In genomic region chr6:52185834-52186233, GRCm38 (mm10) we compare ENCODE assay signal across 21 mouse cellular contexts. TPM values are rescaled to one million over a fixed set of nuclear protein-coding genes. Genes with fewer than 3 reads are reported as not detected.
DNase-seq lines count a peak whose midpoint lies in the region; ATAC-seq and TF ChIP-seq lines count a peak whose summit lies in the region.
"Had no signal": no experiment of that assay in that cellular context is flagged by ENCODE, and none has a peak within 500 bp of the region (broad histone marks: within the 10 kb centered on the region; RNA-seq: fewer than 3 reads in every experiment).

No protein-coding gene starts in this region.

- 36% methylated on average over 3 of the region's 3 CpGs for WGBS in lung, postnatal 0 days
- 55% methylated on average over 3 of the region's 3 CpGs for WGBS in intestine, postnatal 0 days
- 45% methylated on average over 3 of the region's 3 CpGs for WGBS in stomach, postnatal 0 days

- TF ChIP-seq CTCF in lung, postnatal 0 days (IDR thresholded peaks at IDR 0.05) = no peak
- TF ChIP-seq CTCF in intestine, postnatal 0 days (IDR thresholded peaks at IDR 0.05; ENCODE audit: low read depth) = no peak
- no peak for TF ChIP-seq CTCF in stomach, postnatal 0 days (IDR thresholded peaks at IDR 0.05; ENCODE audit: low read depth)

- DNase-seq in lung, postnatal 0 days (ENCODE audit: low spot score) = no peak
- no peak for DNase-seq in lung, postnatal 10 days
- DNase-seq in kidney, postnatal 10 days = peak; percentile 37
- DNase-seq in stomach, postnatal 0 days (ENCODE audit: low spot score) = no peak
- DNase-seq in adrenal gland, postnatal 25 days = no peak
- no peak for DNase-seq in urinary bladder, postnatal 36 days (ENCODE audit: low spot score in 2 of 2)
- DNase-seq: cerebellum, adult 2 months; right cerebral cortex, postnatal 25 days had no signal

- no peak overlapping the region for H3K4me3 ChIP-seq in lung, postnatal 0 days (ENCODE audit: low read depth, low read length)
- no peak overlapping the region for H3K4me3 ChIP-seq in intestine, postnatal 0 days (ENCODE audit: low read depth, low read length)
- H3K4me3 ChIP-seq in stomach, postnatal 0 days (ENCODE audit: low read depth, low read length) = no peak overlapping the region
- H3K4me3 ChIP-seq: forebrain, embryonic 12.5 days; liver, embryonic 12.5 days; myocyte had no signal

- H3K9me3 ChIP-seq in lung, postnatal 0 days (ENCODE audit: low read length) = no peaks in the 10 kb centered on the region
- H3K9me3 ChIP-seq in intestine, postnatal 0 days (ENCODE audit: control insufficient read depth) = no peaks in the 10 kb centered on the region
- no peaks in the 10 kb centered on the region for H3K9me3 ChIP-seq in stomach, postnatal 0 days (ENCODE audit: control insufficient read depth, low read length)
- H3K9me3 ChIP-seq: forebrain, embryonic 12.5 days; G1E; liver, embryonic 12.5 days had no signal

- peaks cover 20% of the 10 kb centered on the region for H3K27me3 ChIP-seq in lung, postnatal 0 days (replicated peaks; ENCODE audit: insufficient read depth, low read length)
- H3K27me3 ChIP-seq in intestine, postnatal 0 days (replicated peaks; ENCODE audit: control insufficient read depth, insufficient read depth, low read length) = 0 out of 2 replicates have a peak, but pooled peaks cover 4% of the 10 kb centered on the region
- peaks cover 2% of the 10 kb centered on the region; the same call in 1 of the 2 replicates for H3K27me3 ChIP-seq in stomach, postnatal 0 days (ENCODE audit: control insufficient read depth, insufficient read depth, low read length)

- no peak for TF ChIP-seq EP300 in lung, postnatal 0 days (IDR thresholded peaks at IDR 0.05)
- no peak for TF ChIP-seq EP300 in stomach, postnatal 0 days (optimal IDR thresholded peaks at IDR 0.05)

- H3K4me2 ChIP-seq in lung, postnatal 0 days (replicated peaks; ENCODE audit: low read depth, low read length) = peak overlapping the region; percentile 29; the same call in 1 of the 2 replicates
- H3K4me2 ChIP-seq in intestine, postnatal 0 days (replicated peaks; ENCODE audit: low read depth) = peak overlapping the region; percentile 51
- peak overlapping the region; percentile 1; the same call in 1 of the 2 replicates for H3K4me2 ChIP-seq in stomach, postnatal 0 days (replicated peaks; ENCODE audit: low read depth)
- H3K4me2 ChIP-seq: forebrain, embryonic 12.5 days; liver, embryonic 12.5 days; midbrain, embryonic 11.5 days had no signal

- peaks cover 9% of the 10 kb centered on the region; the same call in 1 of the 2 replicates for H3K4me1 ChIP-seq in lung, postnatal 0 days (ENCODE audit: insufficient read depth, low read depth, low read length)
- H3K4me1 ChIP-seq in intestine, postnatal 0 days (replicated peaks; ENCODE audit: control insufficient read depth, insufficient read depth, low read length) = peaks cover 14% of the 10 kb centered on the region; the same call in 1 of the 2 replicates
- peaks cover 3% of the 10 kb centered on the region; the same call in 1 of the 2 replicates for H3K4me1 ChIP-seq in stomach, postnatal 0 days (replicated peaks; ENCODE audit: control insufficient read depth, insufficient read depth)
- H3K4me1 ChIP-seq: forebrain, embryonic 12.5 days had no signal

- ATAC-seq in lung, postnatal 0 days = no peak
- ATAC-seq in intestine, postnatal 0 days = no peak
- no peak for ATAC-seq in stomach, postnatal 0 days (ENCODE audit: low FRiP score, low TSS enrichment)
- ATAC-seq: liver, embryonic 12.5 days had no signal

- H3K9ac ChIP-seq in lung, postnatal 0 days (replicated peaks; ENCODE audit: low read depth) = no peak overlapping the region
- no peak overlapping the region for H3K9ac ChIP-seq in intestine, postnatal 0 days (ENCODE audit: low read depth, low read length)
- no peak overlapping the region for H3K9ac ChIP-seq in stomach, postnatal 0 days (ENCODE audit: low read length)
- H3K9ac ChIP-seq: forebrain, embryonic 12.5 days; liver, embryonic 12.5 days had no signal

- no peak overlapping the region for H3K27ac ChIP-seq in lung, postnatal 0 days (ENCODE audit: low read length)
- H3K27ac ChIP-seq in intestine, postnatal 0 days (ENCODE audit: low read depth, low read length) = no peak overlapping the region
- H3K27ac ChIP-seq in stomach, postnatal 0 days (replicated peaks) = no peak overlapping the region
- H3K27ac ChIP-seq: forebrain, embryonic 12.5 days; liver, embryonic 12.5 days had no signal

- no peaks in the 10 kb centered on the region for H3K36me3 ChIP-seq in lung, postnatal 0 days (ENCODE audit: insufficient read depth, low read length)
- H3K36me3 ChIP-seq in intestine, postnatal 0 days (ENCODE audit: control insufficient read depth, insufficient read depth) = no peaks in the 10 kb centered on the region
- no peaks in the 10 kb centered on the region for H3K36me3 ChIP-seq in stomach, postnatal 0 days (ENCODE audit: control insufficient read depth, insufficient read depth, low read length)
- H3K36me3 ChIP-seq: forebrain, embryonic 12.5 days; G1E; liver, embryonic 12.5 days had no signal

RNA-seq across cellular contexts. Expression of gene Hoxa4, which starts 5.7 kb away (rescaled TPM):
- polyA plus RNA-seq in lung, postnatal 0 days (2015; fragmentation: Nextera tagmentation; extraction: Ambion mirVana) = 3.7 and 3.9 TPM in 2 replicates
- 3.6 and 4.5 TPM in 2 replicates for polyA plus RNA-seq in intestine, postnatal 0 days (2015; fragmentation: Nextera tagmentation; extraction: Ambion mirVana)
- polyA plus RNA-seq in stomach, postnatal 0 days (2015; fragmentation: Nextera tagmentation; extraction: Ambion mirVana) = 2.5 and 2.6 TPM in 2 replicates
- 3.7 and 3.8 TPM in 2 replicates for total RNA-seq in adrenal gland, postnatal 25 days (2021)
- total RNA-seq: G1E; layer of hippocampus, postnatal 10 days; left cerebral cortex, postnatal 10 days had no signal
- polyA plus RNA-seq: cortical plate, adult 2 months; forebrain, embryonic 12.5 days; G1E; midbrain, embryonic 11.5 days had no signal

RNA-seq across cellular contexts. Expression of gene 5730596B20Rik, which starts 8.5 kb away (rescaled TPM):
- polyA plus RNA-seq in lung, postnatal 0 days (2015; fragmentation: Nextera tagmentation; extraction: Ambion mirVana) = 1.5 and 1.6 TPM in 2 replicates
- polyA plus RNA-seq in intestine, postnatal 0 days (2015; fragmentation: Nextera tagmentation; extraction: Ambion mirVana) = 0.61 and 0.97 TPM in 2 replicates
- polyA plus RNA-seq in stomach, postnatal 0 days (2015; fragmentation: Nextera tagmentation; extraction: Ambion mirVana) = 0.90 and 0.99 TPM in 2 replicates
- total RNA-seq in adrenal gland, postnatal 25 days (2021) = 0.29 and 0.55 TPM in 2 replicates
- total RNA-seq: granulocyte monocyte progenitor cell, adult 5-6 weeks; layer of hippocampus, postnatal 10 days; left cerebral cortex, postnatal 10 days had no signal
- polyA plus RNA-seq: cortical plate, adult 2 months; forebrain, embryonic 12.5 days; G1E; midbrain, embryonic 11.5 days had no signal

RNA-seq across cellular contexts. Expression of gene Hoxa5, which starts 18.6 kb away (rescaled TPM):
- 39.7 and 40.3 TPM in 2 replicates for polyA plus RNA-seq in lung, postnatal 0 days (2015; fragmentation: Nextera tagmentation; extraction: Ambion mirVana)
- polyA plus RNA-seq in intestine, postnatal 0 days (2015; fragmentation: Nextera tagmentation; extraction: Ambion mirVana) = 14.8 and 15.3 TPM in 2 replicates
- 8.4 and 8.9 TPM in 2 replicates for polyA plus RNA-seq in stomach, postnatal 0 days (2015; fragmentation: Nextera tagmentation; extraction: Ambion mirVana)
- 12.8 and 15.0 TPM in 2 replicates for total RNA-seq in adrenal gland, postnatal 25 days (2021)
- total RNA-seq: layer of hippocampus, postnatal 10 days; left cerebral cortex, postnatal 10 days had no signal
- polyA plus RNA-seq: cortical plate, adult 2 months; forebrain, embryonic 12.5 days; G1E; midbrain, embryonic 11.5 days had no signal

RNA-seq across cellular contexts. Expression of gene Hoxa2, which starts 21.2 kb away (rescaled TPM):
- polyA plus RNA-seq in lung, postnatal 0 days (2015; fragmentation: Nextera tagmentation; extraction: Ambion mirVana) = 7.2 and 8.2 TPM in 2 replicates
- polyA plus RNA-seq in intestine, postnatal 0 days (2015; fragmentation: Nextera tagmentation; extraction: Ambion mirVana) = 3.3 TPM in 2 replicates
- 5.1 and 5.3 TPM in 2 replicates for polyA plus RNA-seq in stomach, postnatal 0 days (2015; fragmentation: Nextera tagmentation; extraction: Ambion mirVana)
- total RNA-seq in adrenal gland, postnatal 25 days (2021) = 2.5 and 2.8 TPM in 2 replicates
- total RNA-seq: G1E; granulocyte monocyte progenitor cell, adult 5-6 weeks; layer of hippocampus, postnatal 10 days; left cerebral cortex, postnatal 10 days had no signal
- polyA plus RNA-seq: cortical plate, adult 2 months; forebrain, embryonic 12.5 days; G1E had no signal

RNA-seq across cellular contexts. Expression of gene Hoxa6, which starts 22.7 kb away (rescaled TPM):
- polyA plus RNA-seq in lung, postnatal 0 days (2015; fragmentation: Nextera tagmentation; extraction: Ambion mirVana) = 0.95 and 1.1 TPM in 2 replicates
- polyA plus RNA-seq in intestine, postnatal 0 days (2015; fragmentation: Nextera tagmentation; extraction: Ambion mirVana) = 0.76 and 0.81 TPM in 2 replicates
- 0.33 and 0.80 TPM in 2 replicates for polyA plus RNA-seq in stomach, postnatal 0 days (2015; fragmentation: Nextera tagmentation; extraction: Ambion mirVana)
- total RNA-seq in adrenal gland, postnatal 25 days (2021) = 3.1 and 5.6 TPM in 2 replicates
- total RNA-seq: layer of hippocampus, postnatal 10 days; left cerebral cortex, postnatal 10 days had no signal
- polyA plus RNA-seq: cortical plate, adult 2 months; embryonic facial prominence, embryonic 14.5 days; forebrain, embryonic 12.5 days; G1E; heart, postnatal 0 days; midbrain, embryonic 11.5 days; thymus, postnatal 0 days had no signal

Comparison
In these comparisons a context has a peak if more than half of its experiments do, and no peak if none do; other contexts are left out.
1. H3K4me2 ChIP-seq: peak in every context shown above with its lines; median percentile 51 in intestine, postnatal 0 days; 29 in lung, postnatal 0 days; 1 in stomach, postnatal 0 days.